In the genomic region with DNA sequence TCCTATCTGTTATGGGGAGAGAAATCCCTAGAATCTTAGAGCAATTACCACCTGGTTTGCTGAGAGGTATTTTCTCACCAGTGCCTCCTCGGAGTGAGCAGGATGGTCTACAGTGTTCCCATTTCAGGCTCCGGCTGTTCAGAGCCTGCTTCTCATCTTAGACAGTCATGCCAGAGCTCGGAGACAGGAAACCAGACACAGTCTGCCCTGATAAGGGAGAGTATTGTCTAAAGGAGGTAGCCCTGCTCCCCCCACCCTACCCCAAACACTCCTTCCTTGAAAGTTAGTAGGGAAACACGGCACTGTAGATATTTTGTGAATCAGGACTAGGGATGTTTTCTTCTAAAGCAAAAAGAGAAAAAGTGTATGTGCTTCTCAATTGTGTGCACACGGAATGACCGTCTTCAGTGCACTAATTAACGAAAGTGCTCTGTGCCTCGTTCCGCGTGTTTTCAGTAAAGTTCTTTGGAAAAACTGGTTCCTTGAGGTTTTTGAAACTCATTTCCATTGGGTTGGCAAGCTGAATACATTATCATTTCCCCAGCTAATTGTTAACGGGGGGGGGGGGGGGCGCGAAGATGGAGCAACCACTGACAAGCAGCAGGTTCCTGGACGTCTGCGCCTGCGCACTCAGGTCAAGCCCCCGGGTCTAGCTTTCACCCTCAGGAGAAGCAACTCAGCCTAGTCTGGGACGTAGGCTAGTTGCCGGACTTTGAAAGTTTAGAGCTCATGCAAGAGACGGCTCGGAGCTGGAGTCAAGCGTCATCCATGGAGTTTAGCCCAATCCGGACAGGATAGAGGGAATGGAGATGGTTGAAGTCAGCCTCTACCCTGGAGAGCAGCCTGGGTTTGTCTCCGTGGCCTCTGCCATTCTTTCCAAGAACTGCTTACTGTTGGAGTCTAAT, we compare ENCODE assay signal across 8 mouse cellular contexts. TPM values are rescaled to one million over a fixed set of nuclear protein-coding genes. Genes with fewer than 3 reads are reported as not detected.
A peak's percentile ranks its signal among the peaks of the same experiment; 100 is the strongest.
DNase-seq lines count a peak whose midpoint lies in the region; ATAC-seq lines count a peak whose summit lies in the region.

No protein-coding gene starts in this region.

- H3K9me3 ChIP-seq in heart, embryonic 11.5 days (replicated peaks; ENCODE audit: control insufficient read depth, low read length): no peaks in the 10 kb centered on the region
- no peaks in the 10 kb centered on the region for H3K9me3 ChIP-seq in midbrain, embryonic 11.5 days (ENCODE audit: control insufficient read depth, low read length)

- peaks cover 4% of the 10 kb centered on the region; the same call in 1 of the 2 replicates for H3K36me3 ChIP-seq in heart, embryonic 11.5 days (ENCODE audit: control insufficient read depth, insufficient read depth, low read length)
- no peaks in the 10 kb centered on the region for H3K36me3 ChIP-seq in midbrain, embryonic 11.5 days (ENCODE audit: control insufficient read depth, insufficient read depth, low read length)

- peak overlapping the region; percentile 68 for H3K27ac ChIP-seq in heart, embryonic 11.5 days (ENCODE audit: low read depth, low read length)
- H3K27ac ChIP-seq in midbrain, embryonic 11.5 days (ENCODE audit: low read depth, low read length): no peak overlapping the region

- peak overlapping the region; percentile 59 for H3K4me2 ChIP-seq in heart, embryonic 11.5 days
- peak overlapping the region; percentile 17; the same call in 1 of the 2 replicates for H3K4me2 ChIP-seq in midbrain, embryonic 11.5 days

- peaks cover 67% of the 10 kb centered on the region for H3K4me1 ChIP-seq in heart, embryonic 11.5 days (ENCODE audit: control insufficient read depth, insufficient read depth, low read length)
- peaks cover 60% of the 10 kb centered on the region for H3K4me1 ChIP-seq in midbrain, embryonic 11.5 days (ENCODE audit: control insufficient read depth, insufficient read depth, low read length)

- peak overlapping the region; percentile 59 for H3K9ac ChIP-seq in heart, embryonic 11.5 days (ENCODE audit: low read depth, low read length)
- peak overlapping the region; percentile 25 for H3K9ac ChIP-seq in midbrain, embryonic 11.5 days (ENCODE audit: low read length)

- no peaks in the 10 kb centered on the region for H3K27me3 ChIP-seq in heart, embryonic 11.5 days (ENCODE audit: control insufficient read depth, insufficient read depth, low read length)
- no peaks in the 10 kb centered on the region for H3K27me3 ChIP-seq in midbrain, embryonic 11.5 days (ENCODE audit: control insufficient read depth, insufficient read depth, low read length)

- intact Hi-C loops in left cerebral cortex, postnatal 36 days (cut with DNase I): no loop called here

- ATAC-seq in heart, embryonic 11.5 days (replicated peaks; ENCODE audit: insufficient number of reproducible peaks, low FRiP score, low TSS enrichment): no peak
- ATAC-seq in midbrain, embryonic 11.5 days (ENCODE audit: low FRiP score): no peak
- no peak for ATAC-seq in cerebellum, adult (ENCODE audit: insufficient number of reproducible peaks, low FRiP score, low TSS enrichment)

- H3K4me3 ChIP-seq in heart, embryonic 11.5 days (ENCODE audit: low read depth, low read length): peak overlapping the region; percentile 28
- no peak overlapping the region for H3K4me3 ChIP-seq in midbrain, embryonic 11.5 days (ENCODE audit: low read depth, low read length)

- WGBS in heart, embryonic 11.5 days (ENCODE audit: insufficient replicate concordance): 32% methylated on average over 24 of the region's 24 CpGs
- WGBS in midbrain, embryonic 11.5 days: 72% methylated on average over 24 of the region's 24 CpGs

- peak; percentile 33 for DNase-seq in thymus, postnatal 0 days (ENCODE audit: low spot score)
- DNase-seq in thymus, postnatal 36 days: no peak
- DNase-seq in kidney, postnatal 10 days: peak; percentile 57
- peak; percentile 88 for DNase-seq in midbrain, embryonic 11.5 days (ENCODE audit: low spot score, missing footprints)
- no peak for DNase-seq in layer of hippocampus, postnatal 25 days (ENCODE audit: extremely low spot score in 1 of 2, low spot score in 1 of 2)
- no peak for DNase-seq in left cerebral cortex, postnatal 36 days (ENCODE audit: low spot score in 2 of 2)

RNA-seq across cellular contexts. Expression of a gene that starts 5.2 kb away (rescaled TPM):
- 81.6 and 112 TPM in 2 replicates for polyA plus RNA-seq in thymus, postnatal 0 days (2015; fragmentation: Nextera tagmentation; extraction: Ambion mirVana)
- polyA plus RNA-seq in heart, embryonic 11.5 days (2014; fragmentation: Nextera tagmentation; extraction: Ambion mirVana): 47.3 and 58.9 TPM in 2 replicates
- polyA plus RNA-seq in midbrain, embryonic 11.5 days (2014; fragmentation: Nextera tagmentation; extraction: Ambion mirVana): 34.8 and 37.7 TPM in 2 replicates
- total RNA-seq in layer of hippocampus, postnatal 25 days (2021): 10 to 100 TPM; 50.0 to 56.1 TPM
- total RNA-seq in left cerebral cortex, postnatal 36 days (2021): 10 to 100 TPM; 25.7 to 31.5 TPM

Comparison
In these comparisons a context has a peak if more than half of its experiments do, and no peak if none do; other contexts are left out.
1. DNase-seq: peak in thymus, postnatal 0 days (single experiment), kidney, postnatal 10 days (single experiment) and midbrain, embryonic 11.5 days (single experiment); none in thymus, postnatal 36 days (0 of 2), layer of hippocampus, postnatal 25 days (0 of 2) and left cerebral cortex, postnatal 36 days (0 of 2).